Mouse (Mus musculus): ENCODE measurements around the gene Gcsam. TPM values are rescaled to one million over a fixed set of nuclear protein-coding genes. Genes with fewer than 3 reads are reported as not detected.

Gene Gcsam
- polyA plus RNA-seq, 1 experiment from 2014 or later = 0.15 TPM

GRCm38 (mm10) chr16:45609300-45609699 is 880 bp upstream of the Gcsam start:
- Histone ChIP-seq H3K4me2 (ENCODE audit: low read length) (no peak overlapping the region), H3K27ac (replicated peaks in 1 of 2; ENCODE audit: control insufficient read depth in 1 of 2, insufficient read depth in 1 of 2, low read depth in 2 of 2, low read length in 2 of 2) (no peak overlapping the region), H3K4me1 (ENCODE audit: control insufficient read depth in 2 of 2, insufficient read depth in 2 of 2, low read length in 2 of 2) (no peaks in the 10 kb centered on the region), H3K36me3 (ENCODE audit: control insufficient read depth, insufficient read depth, low read length) (no peaks in the 10 kb centered on the region), H3K9ac (ENCODE audit: low read length) (no peak overlapping the region), H3K27me3 (ENCODE audit: control insufficient read depth, insufficient read depth, low read length) (no peaks in the 10 kb centered on the region), H3K9me3 (ENCODE audit: control insufficient read depth, low read length) (no peaks in the 10 kb centered on the region), H3K4me3 (ENCODE audit: control insufficient read depth in 1 of 2, insufficient read depth in 1 of 2, low read depth in 1 of 2, low read length in 2 of 2) (no peak overlapping the region)
- ATAC-seq (ENCODE audit: insufficient number of reproducible peaks, insufficient read depth, low FRiP score, low read depth) = no peak
- 76% methylated on average over 3 of the region's 3 CpGs for WGBS

- no peak overlapping the region for H3K4me2 ChIP-seq (ENCODE audit: low read length)
- 67% methylated on average over 2 of the region's 2 CpGs for WGBS
- no peak for ATAC-seq (ENCODE audit: insufficient number of reproducible peaks, insufficient read depth, low FRiP score, low read depth)
Observed at GRCm38 (mm10) chr16:45613247-45613646, 3.1 kb downstream of the Gcsam start.

GRCm38 (mm10) chr16:45615944-45616343 is 5.8 kb downstream of the Gcsam start:
- H3K36me3 ChIP-seq (ENCODE audit: control insufficient read depth, insufficient read depth, low read length) = no peaks in the 10 kb centered on the region
- H3K9me3 ChIP-seq (ENCODE audit: control insufficient read depth, low read length) = no peaks in the 10 kb centered on the region
- no peak overlapping the region for H3K27ac ChIP-seq (replicated peaks in 1 of 2; ENCODE audit: control insufficient read depth in 1 of 2, insufficient read depth in 1 of 2, low read depth in 2 of 2, low read length in 2 of 2)
- H3K27me3 ChIP-seq (ENCODE audit: control insufficient read depth, insufficient read depth, low read length) = no peaks in the 10 kb centered on the region
- H3K4me2 ChIP-seq (ENCODE audit: low read length) = no peak overlapping the region
- ATAC-seq (ENCODE audit: insufficient number of reproducible peaks, insufficient read depth, low FRiP score, low read depth) = no peak
- WGBS = 79% methylated on average over 1 of the region's 1 CpGs
- no peak overlapping the region for H3K4me3 ChIP-seq (ENCODE audit: control insufficient read depth in 1 of 2, insufficient read depth in 1 of 2, low read depth in 1 of 2, low read length in 2 of 2)
- H3K4me1 ChIP-seq (ENCODE audit: control insufficient read depth in 2 of 2, insufficient read depth in 2 of 2, low read length in 2 of 2) = peaks cover 0 to 3% of the 10 kb centered on the region in 2 experiments; a peak in 1 of 4 replicates
- H3K9ac ChIP-seq (ENCODE audit: low read length) = no peak overlapping the region

More at GRCm38 (mm10) chr16:45613247-45613646, 3.1 kb downstream of the Gcsam start:
- no peaks in the 10 kb centered on the region for H3K4me1 ChIP-seq (ENCODE audit: control insufficient read depth in 2 of 2, insufficient read depth in 2 of 2, low read length in 2 of 2)
- no peaks in the 10 kb centered on the region for H3K36me3 ChIP-seq (ENCODE audit: control insufficient read depth, insufficient read depth, low read length)
- H3K27ac ChIP-seq (replicated peaks in 1 of 2; ENCODE audit: control insufficient read depth in 1 of 2, insufficient read depth in 1 of 2, low read depth in 2 of 2, low read length in 2 of 2) = no peak overlapping the region
- no peaks in the 10 kb centered on the region for H3K27me3 ChIP-seq (ENCODE audit: control insufficient read depth, insufficient read depth, low read length)
- H3K4me3 ChIP-seq (ENCODE audit: control insufficient read depth in 1 of 2, insufficient read depth in 1 of 2, low read depth in 1 of 2, low read length in 2 of 2) = no peak overlapping the region
- H3K9ac ChIP-seq (ENCODE audit: low read length) = no peak overlapping the region
- no peaks in the 10 kb centered on the region for H3K9me3 ChIP-seq (ENCODE audit: control insufficient read depth, low read length)

- H3K36me3 ChIP-seq (ENCODE audit: control insufficient read depth, insufficient read depth, low read length) = no peaks in the 10 kb centered on the region
- H3K9ac ChIP-seq (ENCODE audit: low read length) = no peak overlapping the region
- 44% methylated on average over 8 of the region's 8 CpGs for WGBS
- no peaks in the 10 kb centered on the region for H3K9me3 ChIP-seq (ENCODE audit: control insufficient read depth, low read length)
- H3K27ac ChIP-seq (replicated peaks in 1 of 2; ENCODE audit: control insufficient read depth in 1 of 2, insufficient read depth in 1 of 2, low read depth in 2 of 2, low read length in 2 of 2) = no peak overlapping the region
- peaks cover 0 to 3% of the 10 kb centered on the region in 2 experiments; a peak in 1 of 4 replicates for H3K4me1 ChIP-seq (ENCODE audit: control insufficient read depth in 2 of 2, insufficient read depth in 2 of 2, low read length in 2 of 2)
- no peak overlapping the region for H3K4me2 ChIP-seq (ENCODE audit: low read length)
- no peak for ATAC-seq (ENCODE audit: insufficient number of reproducible peaks, insufficient read depth, low FRiP score, low read depth)
- no peaks in the 10 kb centered on the region for H3K27me3 ChIP-seq (ENCODE audit: control insufficient read depth, insufficient read depth, low read length)
- no peak overlapping the region for H3K4me3 ChIP-seq (ENCODE audit: control insufficient read depth in 1 of 2, insufficient read depth in 1 of 2, low read depth in 1 of 2, low read length in 2 of 2)
Observed at GRCm38 (mm10) chr16:45619751-45620375, 9.7 kb downstream of the Gcsam start.

- ATAC-seq (ENCODE audit: insufficient number of reproducible peaks, insufficient read depth, low FRiP score, low read depth) = no peak
- no peak overlapping the region for H3K9ac ChIP-seq (ENCODE audit: low read length)
- no peak overlapping the region for H3K4me2 ChIP-seq (ENCODE audit: low read length)
- WGBS = 51% methylated on average over 4 of the region's 4 CpGs
- no peaks in the 10 kb centered on the region for H3K9me3 ChIP-seq (ENCODE audit: control insufficient read depth, low read length)
- H3K27ac ChIP-seq (replicated peaks in 1 of 2; ENCODE audit: control insufficient read depth in 1 of 2, insufficient read depth in 1 of 2, low read depth in 2 of 2, low read length in 2 of 2) = no peak overlapping the region
- no peaks in the 10 kb centered on the region for H3K36me3 ChIP-seq (ENCODE audit: control insufficient read depth, insufficient read depth, low read length)
- H3K4me3 ChIP-seq (ENCODE audit: control insufficient read depth in 1 of 2, insufficient read depth in 1 of 2, low read depth in 1 of 2, low read length in 2 of 2) = no peak overlapping the region
- peaks cover 0 to 3% of the 10 kb centered on the region in 2 experiments; a peak in 1 of 4 replicates for H3K4me1 ChIP-seq (ENCODE audit: control insufficient read depth in 2 of 2, insufficient read depth in 2 of 2, low read length in 2 of 2)
- H3K27me3 ChIP-seq (ENCODE audit: control insufficient read depth, insufficient read depth, low read length) = no peaks in the 10 kb centered on the region
Observed at GRCm38 (mm10) chr16:45623230-45623629, 13.1 kb downstream of the Gcsam start.

- Histone ChIP-seq H3K4me1 (ENCODE audit: control insufficient read depth in 2 of 2, insufficient read depth in 2 of 2, low read length in 2 of 2) (peaks cover 0 to 3% of the 10 kb centered on the region in 2 experiments; a peak in 2 of 4 replicates), H3K4me2 (ENCODE audit: low read length) (no peak overlapping the region), H3K9me3 (ENCODE audit: control insufficient read depth, low read length) (no peaks in the 10 kb centered on the region), H3K36me3 (ENCODE audit: control insufficient read depth, insufficient read depth, low read length) (no peaks in the 10 kb centered on the region), H3K9ac (ENCODE audit: low read length) (no peak overlapping the region), H3K27me3 (ENCODE audit: control insufficient read depth, insufficient read depth, low read length) (no peaks in the 10 kb centered on the region), H3K4me3 (ENCODE audit: control insufficient read depth in 1 of 2, insufficient read depth in 1 of 2, low read depth in 1 of 2, low read length in 2 of 2) (no peak overlapping the region), H3K27ac (replicated peaks in 1 of 2; ENCODE audit: control insufficient read depth in 1 of 2, insufficient read depth in 1 of 2, low read depth in 2 of 2, low read length in 2 of 2) (no peak overlapping the region)
- ATAC-seq (ENCODE audit: insufficient number of reproducible peaks, insufficient read depth, low FRiP score, low read depth) = no peak
- WGBS = 66% methylated on average over 2 of the region's 2 CpGs
Observed at GRCm38 (mm10) chr16:45624791-45625190, 14.6 kb downstream of the Gcsam start.

GRCm38 (mm10) chr16:45625342-45625741 is 15.2 kb downstream of the Gcsam start:
- Histone ChIP-seq H3K36me3 (ENCODE audit: control insufficient read depth, insufficient read depth, low read length) (no peaks in the 10 kb centered on the region), H3K4me3 (ENCODE audit: control insufficient read depth in 1 of 2, insufficient read depth in 1 of 2, low read depth in 1 of 2, low read length in 2 of 2) (no peak overlapping the region), H3K9me3 (ENCODE audit: control insufficient read depth, low read length) (no peaks in the 10 kb centered on the region), H3K4me1 (ENCODE audit: control insufficient read depth in 2 of 2, insufficient read depth in 2 of 2, low read length in 2 of 2) (no peaks in the 10 kb centered on the region; a peak in 1 of 4 replicates), H3K9ac (ENCODE audit: low read length) (no peak overlapping the region), H3K27ac (replicated peaks in 1 of 2; ENCODE audit: control insufficient read depth in 1 of 2, insufficient read depth in 1 of 2, low read depth in 2 of 2, low read length in 2 of 2) (no peak overlapping the region), H3K4me2 (ENCODE audit: low read length) (no peak overlapping the region), H3K27me3 (ENCODE audit: control insufficient read depth, insufficient read depth, low read length) (no peaks in the 10 kb centered on the region)
- no peak for ATAC-seq (ENCODE audit: insufficient number of reproducible peaks, insufficient read depth, low FRiP score, low read depth)
- 83% methylated on average over 2 of the region's 2 CpGs for WGBS
